Mouse (Mus musculus) adrenal gland, adult 2 months (tissue): ENCODE data around the gene Cpne5. TPM values are rescaled to one million over a fixed set of nuclear protein-coding genes. Genes with fewer than 3 reads are reported as not detected.
"Not testable (repeated sequence)": the region's sequence is repeated elsewhere in the genome, so short reads cannot be mapped to it uniquely, and the experiment has no call there.

Source experiments
- DNase-seq: peaks from one replicate; pipeline ENCODE4 v3.0.0; 2021
- long read RNA-seq: library from polyadenylated mRNA; stranded (forward); transcript quantifications from one replicate; pipeline ENCODE4 v2.0.0, GENCODE M21; 2021
- polyA plus RNA-seq: library from polyadenylated mRNA; depleted of rRNA; stranded (reverse); fragments of >200 nt; gene quantifications from 2 replicates; pipeline ENCODE4 v1.2.3, GENCODE M21; 2012; rRNA removed
- total RNA-seq, 2 experiments: library from RNA; stranded (reverse); gene quantifications; 2 replicates each; pipeline ENCODE4 v1.2.3; 2021

Cpne5 gene
- total RNA-seq: under 1 TPM; 0.38 to 0.75 TPM
- polyA plus RNA-seq: 1.4 and 1.7 TPM in 2 replicates
- long read RNA-seq: 0 reads

DNA sequence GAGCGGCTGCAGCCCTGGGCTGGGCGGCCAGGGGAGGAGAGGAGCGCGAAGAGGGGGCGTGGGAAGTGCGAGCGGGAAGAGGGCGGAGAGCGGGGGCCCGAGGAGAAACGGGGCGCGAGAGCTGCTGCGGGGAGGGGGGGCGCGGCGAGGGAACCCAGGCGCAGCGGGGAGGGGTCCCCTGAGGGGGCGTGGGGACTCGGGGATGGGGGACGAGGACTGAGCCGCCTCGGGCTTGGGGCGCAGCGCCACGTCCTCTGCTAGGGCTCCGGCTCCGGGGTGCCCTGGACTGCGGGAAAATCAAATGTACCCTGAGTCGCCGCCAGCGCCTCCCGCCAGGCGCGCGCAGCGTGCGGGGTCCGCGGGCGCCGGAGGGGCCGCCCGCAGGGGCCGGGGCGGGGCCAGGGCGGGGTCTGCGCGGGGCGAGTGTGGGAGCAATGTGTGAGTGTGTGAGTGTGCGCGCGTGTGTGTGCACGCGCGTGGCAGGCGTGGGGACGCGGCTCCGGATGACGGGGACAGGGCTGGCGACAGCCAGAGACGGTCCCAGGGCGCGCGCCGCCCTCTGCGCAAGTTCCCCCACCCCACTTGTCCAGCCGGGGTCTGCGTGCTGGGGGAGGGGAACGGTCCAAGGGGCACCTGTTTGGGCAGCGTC is at the start of gene Cpne5:
TSS of gene Cpne5 (minus strand) at position 396 of the 649 bp plus-strand sequence.
- no peak for DNase-seq

DNA sequence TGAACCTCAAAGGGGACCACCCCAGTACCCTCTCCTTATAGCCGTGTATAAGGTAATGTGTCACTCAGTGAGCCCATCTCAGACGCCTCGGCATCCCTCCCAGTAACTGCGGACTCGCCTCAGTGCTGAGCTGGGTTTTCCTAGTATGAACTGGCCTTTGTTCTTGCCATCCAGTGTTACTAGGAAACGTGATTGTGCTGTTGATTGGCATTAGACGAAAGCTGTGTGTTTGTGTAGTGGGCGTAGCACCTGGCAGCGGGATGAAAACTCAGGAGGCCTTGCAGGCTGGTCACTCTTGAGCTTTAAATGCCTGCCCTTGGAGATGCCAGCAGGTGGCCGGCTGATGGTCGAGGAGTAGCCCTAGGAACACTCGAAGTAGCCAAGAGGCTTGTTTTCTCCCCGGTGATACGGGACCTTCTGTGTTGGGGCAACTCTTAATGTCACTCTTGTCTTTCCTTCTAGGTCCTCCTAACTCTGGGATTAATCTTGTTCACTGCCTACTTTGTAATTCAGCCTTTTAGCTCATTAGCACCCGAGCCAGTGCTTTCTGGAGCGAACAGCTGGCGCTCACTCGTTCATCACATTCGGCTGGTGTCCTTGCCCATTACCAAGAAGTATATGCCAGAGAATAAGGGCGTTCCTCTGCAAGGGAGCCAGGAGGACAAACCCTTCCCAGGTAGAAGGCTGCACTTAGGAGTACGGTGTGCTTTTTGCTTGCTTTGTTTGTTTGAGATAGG is 44.4 kb upstream of the Cpne5 start:
- no peak for DNase-seq

DNA sequence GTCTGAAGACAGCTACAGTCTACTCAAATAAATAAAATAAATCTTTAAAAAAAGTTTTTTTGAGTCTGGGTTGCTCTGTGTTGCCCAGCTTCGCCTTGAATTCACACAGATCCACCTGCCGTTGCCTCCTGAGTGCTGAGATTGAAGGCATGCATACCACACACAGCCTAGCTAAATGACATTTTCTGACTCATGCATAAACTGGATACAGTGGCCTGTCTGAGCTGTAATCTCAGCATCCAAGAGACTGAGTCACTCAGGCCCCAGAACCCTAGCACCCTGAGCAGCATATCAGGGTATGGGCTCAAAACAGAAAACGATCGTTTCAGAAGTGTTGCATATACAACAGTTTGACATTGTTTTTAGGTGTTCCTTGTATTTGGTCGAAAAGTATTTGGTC is 43.6 kb upstream of the Cpne5 start:
- no peak for DNase-seq

DNA sequence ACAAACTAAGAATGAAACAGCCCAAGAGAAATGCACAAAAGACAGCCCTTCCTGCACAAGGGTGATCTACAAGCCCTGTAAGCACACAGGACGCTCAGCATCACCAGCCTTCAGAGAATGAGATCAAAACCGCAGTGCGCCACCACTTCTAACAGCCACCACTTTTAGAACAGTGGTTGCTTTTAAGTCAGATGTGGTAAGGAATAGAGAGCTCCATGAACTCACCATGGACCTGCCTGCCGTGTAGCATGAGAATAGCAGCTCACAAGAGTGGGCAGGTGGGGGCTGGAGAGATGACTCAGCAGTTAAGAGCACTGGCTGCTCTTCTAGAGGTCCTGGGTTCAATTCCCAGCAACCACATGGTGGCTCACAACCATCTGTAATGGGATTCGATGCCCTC is 42.5 kb upstream of the Cpne5 start:
- no peak for DNase-seq

DNA sequence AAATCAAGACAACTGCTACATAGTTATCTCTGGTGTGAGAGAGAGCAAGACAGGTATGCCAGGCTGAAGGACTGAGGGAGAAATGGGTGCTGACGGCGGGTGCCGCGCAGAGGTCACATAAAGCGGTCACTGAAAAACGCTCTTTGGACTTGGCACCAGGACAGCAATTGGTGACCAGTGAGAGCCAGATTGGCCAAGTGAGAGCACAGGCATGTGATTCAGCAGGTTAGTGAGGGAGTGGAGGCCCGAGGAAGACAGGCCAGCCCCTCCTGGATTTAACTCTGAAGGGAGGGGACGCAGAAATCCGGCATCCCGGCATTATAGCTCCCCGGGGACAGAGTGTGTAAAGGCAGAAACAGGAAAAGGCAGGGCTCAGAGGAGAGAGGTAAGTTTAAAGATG is 35.9 kb upstream of the Cpne5 start:
- DNase-seq: peak; percentile 53

- no peak for DNase-seq
Observed at GRCm38 (mm10) chr17:29273156-29273555, 35.2 kb upstream of the Cpne5 start.

- DNase-seq: no peak
Observed at GRCm38 (mm10) chr17:29270148-29270698, 32.3 kb upstream of the Cpne5 start.

- no peak for DNase-seq
Observed at GRCm38 (mm10) chr17:29269349-29269706, 31.4 kb upstream of the Cpne5 start.

- DNase-seq: peak; percentile 97
Observed at GRCm38 (mm10) chr17:29268682-29269348, 30.8 kb upstream of the Cpne5 start, which contains the start of gene BC004004. Gene BC004004 (plus strand): TSS chr17:29268788.

- DNase-seq: no peak
Observed at GRCm38 (mm10) chr17:29267931-29268681, 30.1 kb upstream of the Cpne5 start.

GRCm38 (mm10) chr17:29267040-29267439 is 29.1 kb upstream of the Cpne5 start:
- not testable (repeated sequence) for DNase-seq

- no peak for DNase-seq
Observed at GRCm38 (mm10) chr17:29264760-29265159, 26.8 kb upstream of the Cpne5 start.

- DNase-seq: peak; percentile 88
Observed at GRCm38 (mm10) chr17:29263840-29264633, 26.1 kb upstream of the Cpne5 start, which contains the start of gene Ppil1. Gene Ppil1 (minus strand): TSS chr17:29264186.

DNA sequence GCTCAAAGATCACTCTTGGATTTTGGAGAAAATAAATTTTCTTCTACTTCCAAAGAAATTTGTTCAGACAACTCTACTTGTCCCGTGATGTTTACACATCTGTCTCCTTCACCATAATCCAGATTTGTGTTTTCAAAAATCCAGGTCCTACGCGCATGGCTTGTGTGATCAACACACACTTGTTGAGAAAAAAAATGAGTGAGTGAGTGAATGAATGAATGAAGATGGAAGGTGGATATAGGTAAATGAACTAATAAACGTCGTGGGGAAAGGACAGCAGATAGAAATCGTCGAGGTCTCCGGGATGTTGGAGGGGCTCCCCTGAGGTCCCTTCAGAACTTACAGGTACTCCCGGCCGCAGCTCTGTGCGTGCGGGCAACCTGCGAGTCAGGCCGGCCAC is 25.4 kb upstream of the Cpne5 start:
- DNase-seq: no peak

- DNase-seq: no peak
Observed at GRCm38 (mm10) chr17:29262259-29262649, 24.3 kb upstream of the Cpne5 start.

GRCm38 (mm10) chr17:29261603-29262258 is 23.8 kb upstream of the Cpne5 start:
- no peak for DNase-seq

DNA sequence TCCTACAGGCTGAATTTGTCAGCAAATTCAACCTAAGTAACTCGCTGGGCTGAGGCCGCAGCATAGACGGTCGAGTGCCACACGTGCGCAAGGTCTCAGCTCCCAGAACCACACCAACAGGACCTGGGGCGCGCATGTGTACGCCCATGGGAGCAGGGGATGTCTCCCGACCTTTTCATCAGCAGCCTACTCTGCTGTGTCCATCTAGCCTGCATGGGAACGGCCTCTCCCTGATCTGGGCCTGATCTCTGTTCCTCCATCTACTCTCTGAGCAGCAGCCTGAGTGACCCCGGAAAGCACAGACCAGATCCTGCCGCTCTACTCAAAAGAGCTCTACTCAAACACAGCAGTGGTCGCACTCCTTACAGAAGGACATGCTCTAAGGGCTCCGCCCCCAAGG is 22.5 kb upstream of the Cpne5 start:
- DNase-seq: no peak

DNA sequence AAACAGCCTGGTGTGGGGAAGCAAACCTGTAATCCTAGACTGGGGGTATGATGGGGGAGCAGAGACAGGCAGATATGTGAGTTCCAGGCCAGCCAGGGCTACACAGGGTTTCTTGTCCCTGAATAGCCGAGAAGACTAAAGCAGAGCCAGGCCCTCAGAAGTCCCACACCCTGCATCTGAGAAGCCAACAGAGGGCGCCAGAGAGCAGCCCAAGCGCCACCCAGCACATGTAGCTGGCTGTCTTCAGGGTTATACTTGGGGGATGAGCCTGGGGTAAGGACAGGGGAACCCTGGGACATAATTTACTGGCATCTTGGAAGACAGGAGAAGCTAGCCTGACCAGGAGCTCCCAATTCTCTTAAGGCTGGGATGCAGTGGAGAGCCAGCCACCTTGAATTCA is 21.5 kb upstream of the Cpne5 start:
- DNase-seq: peak; percentile 81

GRCm38 (mm10) chr17:29258921-29259320 is 21.0 kb upstream of the Cpne5 start:
- DNase-seq: no peak

- DNase-seq: no peak
Observed at GRCm38 (mm10) chr17:29258025-29258558, 20.1 kb upstream of the Cpne5 start.
